Mouse (Mus musculus): Measurements from ENCODE around the gene Tpm1. TPM values are rescaled to one million over a fixed set of nuclear protein-coding genes. Genes with fewer than 3 reads are reported as not detected.
A peak's percentile ranks its signal among the peaks of the same experiment; 100 is the strongest.

Gene Tpm1
- total RNA-seq, 2 experiments from 2014 or later = 9,705 to 11,464 TPM

DNA sequence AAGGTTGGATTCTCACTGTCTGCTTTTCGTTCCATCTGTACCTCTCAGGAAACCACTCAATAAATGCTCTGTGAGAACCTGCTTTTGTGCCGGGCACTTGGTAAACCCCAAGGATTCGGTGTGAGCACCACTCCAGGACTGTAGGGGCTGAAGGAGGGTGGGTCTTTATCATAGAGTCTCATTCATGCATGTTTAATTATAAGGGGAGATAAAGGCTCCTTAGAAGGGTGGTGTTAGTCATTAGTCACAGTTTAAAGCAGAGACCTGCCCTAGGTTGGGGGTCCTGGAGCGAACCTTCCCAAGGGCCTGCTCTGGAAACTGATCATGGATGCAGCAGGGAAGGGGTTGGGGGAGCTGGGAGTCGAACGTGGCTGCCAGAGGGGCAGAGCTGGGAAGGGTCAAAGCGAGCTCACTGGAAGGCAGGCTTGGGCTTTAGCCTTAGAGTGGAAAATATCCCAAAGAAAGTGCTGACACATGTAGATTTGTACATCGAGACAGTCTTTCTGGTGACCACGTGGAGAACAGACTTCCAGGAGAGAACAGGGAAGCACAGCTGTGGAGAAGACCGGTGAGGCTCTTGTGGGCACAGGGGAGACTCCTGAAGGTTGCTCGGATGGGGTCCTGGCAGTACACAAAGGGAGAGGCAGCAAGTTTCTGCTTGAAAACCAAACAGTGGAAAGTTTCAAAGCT, 60.9 kb downstream of the Tpm1 start:
- DNase-seq = no peak

DNA sequence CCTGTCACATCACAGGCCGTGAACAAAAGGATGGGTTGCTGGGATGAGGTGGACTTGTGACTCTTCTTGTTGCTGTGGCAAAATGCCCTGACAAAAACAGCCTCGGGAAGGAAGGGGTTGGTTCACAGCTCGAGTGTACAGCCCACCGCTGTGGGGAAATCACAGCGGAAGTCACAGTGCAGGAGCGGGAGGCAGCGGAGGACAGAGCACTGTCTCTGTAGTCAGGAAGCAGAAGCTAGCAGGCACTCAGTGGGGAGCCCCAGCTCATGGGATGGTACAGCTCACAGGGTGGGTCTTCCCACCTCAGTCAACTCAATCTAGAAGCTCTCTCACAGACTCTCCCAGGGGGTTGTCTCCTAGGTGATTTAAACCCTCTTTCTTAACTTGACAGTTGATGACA, 63.8 kb downstream of the Tpm1 start:
- no peak for DNase-seq

DNA sequence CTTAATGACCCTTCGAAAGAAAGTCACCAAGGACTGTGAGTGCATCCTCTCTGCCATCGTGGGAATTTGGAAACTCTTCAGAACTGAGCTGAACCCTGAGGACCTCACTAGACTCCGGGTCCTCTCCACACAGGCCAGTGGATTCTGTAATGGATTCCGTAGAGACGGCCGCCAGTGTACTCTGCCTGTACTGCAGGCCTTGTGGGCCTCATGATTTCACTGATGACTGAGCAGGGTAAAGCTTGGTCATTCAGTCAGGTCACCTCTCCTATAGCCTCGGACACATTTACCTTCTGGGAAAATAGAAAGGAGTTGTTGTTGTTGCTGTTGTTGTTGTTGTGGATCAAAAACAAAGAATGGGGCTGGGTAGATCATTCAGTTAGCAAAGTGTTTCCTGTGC, 67.1 kb downstream of the Tpm1 start:
- no peak for DNase-seq

DNA sequence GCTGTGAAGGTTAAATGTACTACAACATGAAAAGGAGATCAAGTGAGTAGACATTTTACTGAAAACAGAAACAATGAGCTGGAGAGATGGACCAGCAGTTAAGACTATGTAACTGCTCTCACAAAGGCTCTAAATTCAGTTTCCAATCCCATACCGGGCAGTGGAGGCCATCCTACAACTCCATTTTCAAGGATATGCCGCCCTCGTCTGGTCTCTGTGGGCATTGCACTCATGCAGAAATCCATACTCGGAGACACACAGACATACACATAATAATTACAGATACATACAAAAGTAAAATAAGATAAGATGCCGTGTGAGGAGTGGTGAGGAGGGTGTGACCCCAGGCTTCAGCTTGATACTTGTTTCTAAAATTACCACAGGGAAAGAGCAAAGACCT, 68.7 kb downstream of the Tpm1 start:
- peak; percentile 31 to 78 for DNase-seq

DNA sequence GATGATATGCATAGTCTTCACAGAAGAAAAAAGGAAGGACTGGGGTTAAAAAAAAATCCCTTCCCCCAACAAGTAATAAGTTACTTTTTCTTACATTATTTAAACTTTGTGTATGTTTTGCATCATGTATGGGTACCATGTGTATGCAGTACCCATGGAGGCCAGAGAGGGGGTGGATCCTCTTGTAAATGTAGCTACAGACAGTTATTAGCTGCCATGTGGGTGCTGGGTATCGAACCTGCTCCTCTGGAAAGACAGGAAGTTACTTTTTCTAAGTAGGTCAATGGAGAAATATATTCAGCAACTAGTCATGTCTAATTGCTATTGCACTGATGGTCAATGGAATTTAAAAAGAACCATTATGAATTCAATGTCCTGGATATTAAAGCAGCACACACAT, 70.7 kb downstream of the Tpm1 start:
- no peak for DNase-seq

DNA sequence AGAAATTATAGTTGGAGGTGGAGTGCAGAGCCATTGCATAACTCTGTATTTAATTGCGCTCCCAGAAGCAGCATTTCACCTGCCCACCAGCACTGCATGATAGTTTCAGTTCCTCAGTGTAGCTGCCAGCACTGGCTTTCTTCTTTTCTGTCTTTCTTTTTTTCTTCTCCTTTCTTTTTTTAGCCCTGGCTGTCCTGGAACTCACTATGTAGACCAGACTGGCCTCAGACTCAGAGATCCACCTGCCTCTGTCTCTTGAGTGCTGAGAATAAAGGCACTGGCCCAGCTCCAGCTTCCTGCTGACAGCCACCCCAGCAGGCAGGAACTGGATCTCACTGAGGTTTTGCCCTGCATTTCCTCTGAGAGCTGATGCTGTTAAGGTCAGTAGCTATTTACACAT, 71.2 kb downstream of the Tpm1 start:
- DNase-seq = peak in 1 of 2 experiments; percentile 18

DNA sequence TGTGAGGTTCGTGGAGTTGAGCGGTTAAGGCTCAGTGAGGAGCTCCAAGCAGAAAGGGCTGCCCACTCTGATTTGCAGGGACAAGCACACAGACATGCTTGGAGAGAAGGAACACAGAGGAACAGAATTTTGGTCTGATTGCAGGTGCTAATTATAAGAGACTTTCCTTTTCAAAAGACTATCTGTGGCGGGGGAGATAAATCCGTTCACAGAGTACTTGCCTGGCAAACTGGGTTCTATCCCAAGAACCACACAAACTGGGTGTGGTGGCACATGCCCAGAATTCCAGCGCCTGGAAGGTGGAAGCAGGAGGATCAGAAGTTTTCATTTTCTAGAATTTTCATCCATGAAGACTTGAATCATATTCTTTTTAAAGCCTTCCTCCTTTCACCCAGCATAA, 72.1 kb downstream of the Tpm1 start:
- DNase-seq = no peak

DNA sequence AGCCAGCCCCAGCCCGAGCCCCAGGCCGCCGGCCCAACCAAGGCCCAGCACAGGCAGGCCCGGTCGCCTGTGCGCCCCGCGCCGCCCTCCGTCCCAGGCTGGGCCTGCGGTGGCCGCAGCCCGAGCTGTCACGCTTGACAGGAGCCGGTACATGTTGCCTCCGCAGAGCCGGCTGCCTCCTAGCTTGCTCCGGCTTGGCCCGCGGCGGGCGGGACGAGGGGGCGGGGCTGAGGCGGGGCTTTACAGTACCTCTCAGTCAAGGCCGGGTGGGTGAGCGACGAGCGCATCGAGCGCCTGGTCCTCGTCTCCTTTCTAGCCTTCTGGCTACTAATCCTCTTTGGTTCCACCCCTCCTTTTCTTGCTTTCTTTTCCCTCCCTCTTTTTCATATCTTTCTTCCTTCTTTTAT, 74.0 kb downstream of the Tpm1 start, which contains the start of gene Lactb:
Gene Lactb (minus strand): TSS at position 246 of the 407 bp plus-strand sequence.
- DNase-seq = peak; percentile 96 to 98

DNA sequence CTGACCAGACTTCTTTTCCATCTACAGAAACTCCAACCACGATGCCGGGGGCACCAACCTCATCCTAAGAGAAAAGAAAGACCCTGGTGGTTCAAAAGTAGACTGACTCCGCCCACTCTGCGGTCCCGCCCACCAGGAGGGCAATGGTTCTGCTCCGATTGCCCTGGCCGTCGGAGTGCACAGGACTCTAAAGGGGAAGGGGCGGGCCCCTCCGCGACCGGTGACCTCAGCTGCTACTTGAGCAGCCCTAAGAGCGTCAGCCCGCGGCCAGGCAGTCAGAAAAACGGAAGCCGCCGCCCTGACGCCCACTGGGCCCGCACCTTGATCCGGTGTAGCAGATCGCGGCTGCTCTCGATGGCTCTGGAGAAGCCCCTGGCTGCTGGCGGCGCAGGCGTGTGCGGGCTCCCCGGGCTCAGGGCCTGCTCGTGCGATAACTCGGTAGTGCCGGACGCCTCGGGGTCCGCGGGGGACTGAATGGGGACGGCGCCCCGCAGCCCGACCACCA, 74.4 kb downstream of the Tpm1 start:
- peak; percentile 86 to 87 for DNase-seq

Other genes starting within 250 kb of the Tpm1 start
- gene Aph1c, start 214.7 kb downstream of the Tpm1 start, total RNA-seq (2021) = 1 to 10 TPM in 1 of 2 experiments, under 1 TPM in 1; 0.72 to 2.6 TPM
- gene Rab8b, start 129.7 kb downstream of the Tpm1 start, total RNA-seq (2021) = 10 to 100 TPM in 1 of 2 experiments, 1 to 10 TPM in 1; 8.8 to 10.4 TPM
- gene Rps27l, start 103.3 kb downstream of the Tpm1 start, total RNA-seq (2021) = 100 to 1,000 TPM; 151 to 172 TPM
- gene Lactb, start 73.9 kb downstream of the Tpm1 start, total RNA-seq (2021) = 10 to 100 TPM; 23.2 to 24.4 TPM